Mouse (Mus musculus): ENCODE measurements around the gene Tspan3. TPM values are rescaled to one million over a fixed set of nuclear protein-coding genes. Genes with fewer than 3 reads are reported as not detected.

Gene Tspan3
- polyA plus RNA-seq, 1 experiment from 2014 or later: 519 TPM

DNA sequence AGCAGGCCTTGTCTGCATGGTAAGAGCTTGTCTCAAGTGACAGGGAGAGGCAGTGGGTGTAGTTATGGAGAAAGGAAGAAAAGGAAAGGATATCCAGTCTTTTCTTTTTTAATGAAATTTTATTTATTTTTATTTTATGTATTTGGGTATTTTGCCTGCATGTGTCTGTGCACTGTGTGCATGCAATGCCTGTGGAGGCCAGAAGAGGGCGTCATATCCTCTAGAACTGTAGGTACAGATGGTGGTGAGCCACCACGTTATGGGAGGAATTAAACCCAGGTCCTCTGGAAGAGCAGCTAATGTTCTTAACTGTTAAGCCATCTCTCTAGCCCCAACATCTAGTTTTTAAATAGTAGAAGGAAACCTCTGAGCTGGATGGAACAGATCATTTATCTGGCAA, 73.2 kb downstream of the Tspan3 start:
- 49% methylated on average over 2 of the region's 2 CpGs for WGBS

DNA sequence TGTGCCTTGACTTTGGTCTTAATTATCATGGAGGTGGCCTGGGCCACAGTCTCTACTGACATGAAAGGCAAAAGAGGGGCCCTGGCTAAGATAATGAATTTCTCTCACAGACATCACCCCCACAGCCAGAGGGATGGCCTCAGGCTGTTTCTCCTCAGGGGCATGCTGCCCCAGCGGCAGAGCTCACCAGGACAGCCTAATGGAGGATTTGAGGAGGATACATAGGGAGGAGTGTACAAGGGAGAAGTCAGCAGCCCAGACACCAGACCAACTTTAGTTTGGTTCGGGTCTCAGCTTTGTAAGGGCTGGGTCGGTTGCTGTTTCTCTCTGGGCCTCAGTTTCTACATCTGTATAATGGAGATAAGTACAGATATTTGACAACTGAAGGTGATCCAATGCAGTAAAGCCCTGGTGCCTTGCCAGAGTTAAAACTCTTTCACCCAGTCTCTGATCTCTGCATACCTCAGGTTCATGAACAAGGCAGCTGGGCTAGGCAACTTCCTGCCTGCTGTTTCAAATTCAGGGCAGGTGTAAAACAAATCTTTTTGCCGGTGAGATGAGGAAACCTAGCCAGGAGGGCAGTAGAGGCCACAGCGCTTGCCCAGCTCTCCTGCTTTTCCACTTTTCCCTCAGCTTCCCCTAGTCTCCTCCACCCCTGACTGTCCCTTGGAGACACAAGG, 74.6 kb downstream of the Tspan3 start:
- Histone ChIP-seq H3K9me3 (ENCODE audit: control insufficient read depth, low read length) (no peaks in the 10 kb centered on the region), H3K9ac (ENCODE audit: low read length) (no peak overlapping the region), H3K4me3 (ENCODE audit: low read depth, low read length) (no peak overlapping the region), H3K27me3 (ENCODE audit: control insufficient read depth, insufficient read depth, low read length) (no peaks in the 10 kb centered on the region), H3K27ac (ENCODE audit: low read depth, low read length) (no peak overlapping the region), H3K4me1 (replicated peaks; ENCODE audit: control insufficient read depth, insufficient read depth, low read length) (peaks cover 2% of the 10 kb centered on the region; the same call in 1 of the 2 replicates), H3K4me2 (ENCODE audit: low read depth, low read length, severe bottlenecking) (no peak overlapping the region), H3K36me3 (ENCODE audit: control insufficient read depth, insufficient read depth, low read length) (no peaks in the 10 kb centered on the region)
- DNase-seq (ENCODE audit: low spot score) (no peak), ATAC-seq (replicated peaks; ENCODE audit: low FRiP score) (no peak)
- 75% methylated on average over 5 of the region's 5 CpGs for WGBS

More for the DNA sequence above, 73.2 kb downstream of the Tspan3 start:
- Histone ChIP-seq H3K4me3 (ENCODE audit: low read depth, low read length) (no peak overlapping the region), H3K4me1 (replicated peaks; ENCODE audit: control insufficient read depth, insufficient read depth, low read length) (peaks cover 2% of the 10 kb centered on the region; the same call in 1 of the 2 replicates), H3K36me3 (ENCODE audit: control insufficient read depth, insufficient read depth, low read length) (no peaks in the 10 kb centered on the region), H3K9ac (ENCODE audit: low read length) (no peak overlapping the region), H3K9me3 (ENCODE audit: control insufficient read depth, low read length) (no peaks in the 10 kb centered on the region), H3K27me3 (ENCODE audit: control insufficient read depth, insufficient read depth, low read length) (no peaks in the 10 kb centered on the region), H3K27ac (ENCODE audit: low read depth, low read length) (no peak overlapping the region), H3K4me2 (ENCODE audit: low read depth, low read length, severe bottlenecking) (no peak overlapping the region)
- ATAC-seq (replicated peaks; ENCODE audit: low FRiP score) (no peak), DNase-seq (ENCODE audit: low spot score) (no peak)

DNA sequence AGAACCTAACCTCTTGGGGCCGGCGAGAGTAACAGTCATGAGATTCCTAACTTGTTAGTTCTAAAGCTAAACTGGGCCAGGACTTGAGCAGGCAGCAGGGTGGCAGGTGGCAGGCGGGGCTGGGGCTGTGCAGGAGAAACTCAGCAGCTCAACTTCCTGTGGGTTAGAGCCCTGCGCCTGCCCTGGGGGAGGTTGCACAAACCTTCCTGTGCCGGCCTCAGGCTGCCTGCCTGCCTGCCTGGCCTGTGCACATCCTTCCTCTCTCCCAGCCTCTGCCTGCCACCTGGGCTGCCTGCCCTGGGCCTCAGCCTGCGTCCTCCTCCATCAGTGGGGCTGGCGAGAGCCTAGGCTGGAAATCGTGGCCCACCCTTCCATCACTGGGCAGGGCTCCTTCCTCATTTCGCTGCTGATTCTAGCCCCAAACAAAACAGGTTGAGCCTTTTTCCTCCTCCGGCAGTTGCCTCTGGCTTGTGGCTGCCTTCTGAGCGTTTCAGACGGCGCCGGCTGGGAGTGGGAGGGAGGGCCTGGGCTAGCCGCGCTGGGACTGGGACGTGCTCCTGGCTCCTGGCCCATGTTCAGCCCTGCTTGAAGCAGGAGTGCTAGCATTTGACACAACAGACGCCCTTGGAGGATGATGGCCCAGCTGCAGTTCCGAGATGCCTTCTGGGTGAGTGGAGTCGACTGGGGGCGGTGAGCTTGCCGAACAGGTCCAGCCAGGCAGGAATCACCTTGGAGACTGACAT, 75.3 kb downstream of the Tspan3 start, which contains the start of gene Pstpip1:
Gene Pstpip1, plus strand, starts transcription at position 185 of the 743 bp plus-strand sequence.
- Histone ChIP-seq H3K4me1 (replicated peaks; ENCODE audit: control insufficient read depth, insufficient read depth, low read length) (peaks cover 2% of the 10 kb centered on the region; the same call in 1 of the 2 replicates), H3K27ac (ENCODE audit: low read depth, low read length) (no peak within 1 kb of the TSS), H3K4me3 (ENCODE audit: low read depth, low read length) (no peak within 1 kb of the TSS), H3K4me2 (ENCODE audit: low read depth, low read length, severe bottlenecking) (0 out of 2 replicates have a peak within 1 kb of the TSS, but pooled peaks have one; percentile 5), H3K9ac (ENCODE audit: low read length) (no peak within 1 kb of the TSS; the same call in 1 of the 2 replicates), H3K36me3 (ENCODE audit: control insufficient read depth, insufficient read depth, low read length) (no peaks in the 10 kb centered on the region), H3K27me3 (ENCODE audit: control insufficient read depth, insufficient read depth, low read length) (no peaks in the 10 kb centered on the region), H3K9me3 (ENCODE audit: control insufficient read depth, low read length) (no peaks in the 10 kb centered on the region)
- ATAC-seq (replicated peaks; ENCODE audit: low FRiP score) (no peak), DNase-seq (ENCODE audit: low spot score) (peak; percentile 63)
- WGBS: 41% methylated on average over 22 of the region's 22 CpGs

DNA sequence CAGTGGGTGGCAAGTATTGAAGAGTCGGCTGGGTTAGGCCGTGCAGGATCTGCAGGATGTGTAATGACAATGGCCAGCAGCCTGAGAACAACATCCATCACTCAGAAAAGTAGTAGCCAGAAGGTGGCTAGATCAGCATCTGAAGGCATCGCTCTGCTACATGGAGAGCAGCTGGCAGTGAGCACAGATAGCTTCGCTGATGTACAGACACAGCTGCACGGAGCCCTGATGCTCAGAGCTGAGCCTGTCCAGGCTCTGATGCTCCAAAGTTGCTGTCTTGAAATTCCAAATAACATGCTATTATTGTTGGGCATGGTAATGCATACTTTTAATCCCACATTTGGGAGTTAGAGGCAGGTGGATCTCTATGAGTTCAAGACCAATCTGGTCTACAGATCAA, 78.8 kb downstream of the Tspan3 start:
- Histone ChIP-seq H3K4me1 (replicated peaks; ENCODE audit: control insufficient read depth, insufficient read depth, low read length) (peaks cover 2% of the 10 kb centered on the region; the same call in 1 of the 2 replicates), H3K4me3 (ENCODE audit: low read depth, low read length) (no peak overlapping the region), H3K27ac (ENCODE audit: low read depth, low read length) (no peak overlapping the region), H3K9me3 (ENCODE audit: control insufficient read depth, low read length) (no peaks in the 10 kb centered on the region), H3K36me3 (ENCODE audit: control insufficient read depth, insufficient read depth, low read length) (no peaks in the 10 kb centered on the region), H3K27me3 (ENCODE audit: control insufficient read depth, insufficient read depth, low read length) (no peaks in the 10 kb centered on the region), H3K4me2 (ENCODE audit: low read depth, low read length, severe bottlenecking) (no peak overlapping the region), H3K9ac (ENCODE audit: low read length) (no peak overlapping the region)
- ATAC-seq (replicated peaks; ENCODE audit: low FRiP score) (no peak), DNase-seq (ENCODE audit: low spot score) (no peak)
- 93% methylated on average over 5 of the region's 5 CpGs for WGBS

Other genes with a start within 250 kb of the Tspan3 start
- 11.1 and 12.0 TPM in 2 replicates for gene Scaper, start 227.4 kb downstream of the Tspan3 start, polyA plus RNA-seq (2014; fragmentation: Nextera tagmentation; extraction: Ambion mirVana)
- gene 4930563M21Rik, start 154.9 kb downstream of the Tspan3 start, polyA plus RNA-seq (2014; fragmentation: Nextera tagmentation; extraction: Ambion mirVana): not detected in 2 replicates
- 345 and 350 TPM in 2 replicates for gene Rcn2, start 123.6 kb downstream of the Tspan3 start, polyA plus RNA-seq (2014; fragmentation: Nextera tagmentation; extraction: Ambion mirVana)
- 0.40 and 0.69 TPM in 2 replicates for gene Pstpip1, start 75.5 kb downstream of the Tspan3 start, polyA plus RNA-seq (2014; fragmentation: Nextera tagmentation; extraction: Ambion mirVana)